In genomic region chr8:122640825-122641224, GRCm38 (mm10) we compare ENCODE assay signal across 25 mouse cellular contexts. TPM values are rescaled to one million over a fixed set of nuclear protein-coding genes. Genes with fewer than 3 reads are reported as not detected.
DNase-seq lines count a peak whose midpoint lies in the region; ATAC-seq and TF ChIP-seq lines count a peak whose summit lies in the region.
"Had no signal": no experiment of that assay in that cellular context is flagged by ENCODE, and none has a peak within 500 bp of the region (broad histone marks: within the 10 kb centered on the region; RNA-seq: fewer than 3 reads in every experiment).

No protein-coding gene starts in this region.

- H3K4me2 ChIP-seq in hindbrain, postnatal 0 days (ENCODE audit: low read depth, low read length), result no peak overlapping the region
- no peak overlapping the region for H3K4me2 ChIP-seq in hindbrain, embryonic 11.5 days (replicated peaks; ENCODE audit: low read depth, low read length)
- H3K4me2 ChIP-seq: embryonic facial prominence, embryonic 12.5 days; heart, embryonic 11.5 days; heart, embryonic 15.5 days had no signal

- no peak for TF ChIP-seq CTCF in hindbrain, postnatal 0 days (IDR thresholded peaks at IDR 0.05; ENCODE audit: low read depth)

- H3K36me3 ChIP-seq in hindbrain, postnatal 0 days (ENCODE audit: insufficient read depth, low read length), result peaks cover 11% of the 10 kb centered on the region; the same call in 1 of the 2 replicates
- H3K36me3 ChIP-seq in hindbrain, embryonic 11.5 days (ENCODE audit: control insufficient read depth, insufficient read depth, low read length), result no peaks in the 10 kb centered on the region
- H3K36me3 ChIP-seq in embryonic facial prominence, embryonic 10.5 days (replicated peaks), result no peaks in the 10 kb centered on the region
- H3K36me3 ChIP-seq in limb, embryonic 10.5 days, result peaks cover 15% of the 10 kb centered on the region
- H3K36me3 ChIP-seq: embryonic facial prominence, embryonic 12.5 days; heart, embryonic 15.5 days had no signal

- H3K4me1 ChIP-seq in hindbrain, postnatal 0 days (ENCODE audit: insufficient read depth, low read length), result 0 out of 2 replicates have a peak, but pooled peaks cover 4% of the 10 kb centered on the region
- H3K4me1 ChIP-seq in hindbrain, embryonic 11.5 days (replicated peaks; ENCODE audit: control insufficient read depth, insufficient read depth, low read length), result peaks cover 3% of the 10 kb centered on the region; the same call in 1 of the 2 replicates
- peaks cover 69% of the 10 kb centered on the region for H3K4me1 ChIP-seq in embryonic facial prominence, embryonic 10.5 days
- H3K4me1 ChIP-seq in limb, embryonic 10.5 days, result peaks cover 74% of the 10 kb centered on the region

- WGBS in hindbrain, postnatal 0 days, result 85% methylated on average over 4 of the region's 4 CpGs
- WGBS in hindbrain, embryonic 11.5 days, result 76% methylated on average over 4 of the region's 4 CpGs
- WGBS in embryonic facial prominence, embryonic 10.5 days, result 80% methylated on average over 4 of the region's 4 CpGs
- WGBS in limb, embryonic 10.5 days, result 74% methylated on average over 4 of the region's 4 CpGs

- no peak overlapping the region for H3K9ac ChIP-seq in hindbrain, postnatal 0 days (replicated peaks; ENCODE audit: low read length)
- H3K9ac ChIP-seq in hindbrain, embryonic 11.5 days (ENCODE audit: low read depth, low read length), result no peak overlapping the region
- H3K9ac ChIP-seq: embryonic facial prominence, embryonic 12.5 days; forebrain, postnatal 0 days; heart, embryonic 15.5 days had no signal

- H3K9me3 ChIP-seq in hindbrain, postnatal 0 days (ENCODE audit: low read length), result no peaks in the 10 kb centered on the region
- H3K9me3 ChIP-seq in hindbrain, embryonic 11.5 days (ENCODE audit: control insufficient read depth, low read length), result no peaks in the 10 kb centered on the region
- H3K9me3 ChIP-seq in embryonic facial prominence, embryonic 10.5 days, result no peaks in the 10 kb centered on the region
- no peaks in the 10 kb centered on the region for H3K9me3 ChIP-seq in limb, embryonic 10.5 days (replicated peaks)
- H3K9me3 ChIP-seq: embryonic facial prominence, embryonic 12.5 days; heart, embryonic 15.5 days had no signal

- 0 out of 2 replicates have a peak overlapping the region, but pooled peaks have one; percentile 26 for H3K27ac ChIP-seq in hindbrain, postnatal 0 days
- H3K27ac ChIP-seq in hindbrain, embryonic 11.5 days (ENCODE audit: low read depth, low read length), result no peak overlapping the region
- H3K27ac ChIP-seq in embryonic facial prominence, embryonic 10.5 days (replicated peaks), result peak overlapping the region; percentile 21; the same call in 1 of the 2 replicates
- 0 out of 2 replicates have a peak overlapping the region, but pooled peaks have one; percentile 8 for H3K27ac ChIP-seq in limb, embryonic 10.5 days
- H3K27ac ChIP-seq: embryonic facial prominence, embryonic 12.5 days; heart, embryonic 15.5 days had no signal

- no peak overlapping the region for H3K4me3 ChIP-seq in hindbrain, postnatal 0 days (ENCODE audit: low read length)
- no peak overlapping the region for H3K4me3 ChIP-seq in hindbrain, embryonic 11.5 days (ENCODE audit: low read depth, low read length)
- H3K4me3 ChIP-seq in embryonic facial prominence, embryonic 10.5 days, result no peak overlapping the region
- no peak overlapping the region for H3K4me3 ChIP-seq in limb, embryonic 10.5 days
- H3K4me3 ChIP-seq: embryonic facial prominence, embryonic 12.5 days; heart, embryonic 15.5 days had no signal

- H3K27me3 ChIP-seq in hindbrain, postnatal 0 days (ENCODE audit: insufficient read depth, low read length), result no peaks in the 10 kb centered on the region
- H3K27me3 ChIP-seq in hindbrain, embryonic 11.5 days (ENCODE audit: control insufficient read depth, insufficient read depth, low read length), result no peaks in the 10 kb centered on the region
- peaks cover 20% of the 10 kb centered on the region for H3K27me3 ChIP-seq in embryonic facial prominence, embryonic 10.5 days (replicated peaks; ENCODE audit: low read depth, poor library complexity, severe bottlenecking)
- H3K27me3 ChIP-seq in limb, embryonic 10.5 days (ENCODE audit: low read depth, poor library complexity, severe bottlenecking), result peaks cover 14% of the 10 kb centered on the region; the same call in 1 of the 2 replicates
- H3K27me3 ChIP-seq: embryonic facial prominence, embryonic 12.5 days; heart, embryonic 15.5 days had no signal

- no peak for ATAC-seq in hindbrain, postnatal 0 days
- ATAC-seq in hindbrain, embryonic 11.5 days (ENCODE audit: low FRiP score), result no peak

- DNase-seq in heart, adult 11 months, result peak; percentile 95
- no peak for DNase-seq in heart, adult 8-10 months (ENCODE audit: low spot score)
- DNase-seq in hindbrain, postnatal 0 days (ENCODE audit: low spot score), result no peak
- no peak for DNase-seq in hindbrain, embryonic 11.5 days (ENCODE audit: low spot score)
- no peak for DNase-seq in embryonic facial prominence, embryonic 10.5 days (ENCODE audit: low spot score)
- DNase-seq in limb, embryonic 10.5 days (ENCODE audit: low spot score), result no peak
- DNase-seq: adrenal gland, adult 2 months; adrenal gland, postnatal 25 days; cerebellum, adult 8-10 months; cerebellum, postnatal 14 days; embryo, embryonic 11 days; gastrocnemius, postnatal 25 days; heart, postnatal 14 days; kidney, adult 11 months had no signal

RNA-seq across cellular contexts. Expression of gene Pabpn1l, which starts 18.3 kb away (rescaled TPM):
- under 1 TPM in 2 of 4 experiments, not detected in 2; 0.24 to 0.57 TPM for total RNA-seq in heart, adult 8-10 months (2022)
- total RNA-seq in hindbrain, postnatal 0 days (2014; rRNA removed), result not detected in 2 replicates
- polyA plus RNA-seq in hindbrain, postnatal 0 days (2015; fragmentation: Nextera tagmentation; extraction: Ambion mirVana), result not detected in 2 replicates
- not detected in 2 replicates for polyA plus RNA-seq in hindbrain, embryonic 11.5 days (2014; fragmentation: Nextera tagmentation; extraction: Ambion mirVana)
- polyA plus RNA-seq in embryonic facial prominence, embryonic 10.5 days (2016; fragmentation: Nextera tagmentation; extraction: Ambion mirVana), result 0.30 TPM in 1 of 2 replicates, not detected in the other
- not detected in 2 replicates for polyA plus RNA-seq in limb, embryonic 10.5 days (2016; fragmentation: Nextera tagmentation; extraction: Ambion mirVana)
- total RNA-seq: adrenal gland, adult 2 months; adrenal gland, postnatal 25 days; common myeloid progenitor, adult 5-6 weeks; ES-E14; forebrain, postnatal 0 days; gastrocnemius, adult 18-20 months; gastrocnemius, postnatal 25 days; heart, adult 18-20 months; hematopoietic stem cell, adult 5-6 weeks had no signal
- polyA plus RNA-seq: adrenal gland, adult 2 months; embryonic facial prominence, embryonic 12.5 days; forebrain, embryonic 11.5 days; forebrain, postnatal 0 days; heart, embryonic 11.5 days; heart, embryonic 15.5 days; intestine, embryonic 14.5 days had no signal

RNA-seq across cellular contexts. Expression of gene Trappc2l, which starts 29.4 kb away (rescaled TPM):
- 10 to 100 TPM; 62.8 to 66.2 (median 63.3) TPM for total RNA-seq in heart, adult 8-10 months (2022)
- 7.6 and 11.4 TPM in 2 replicates for total RNA-seq in hindbrain, postnatal 0 days (2014; rRNA removed)
- 117 and 130 TPM in 2 replicates for polyA plus RNA-seq in hindbrain, postnatal 0 days (2015; fragmentation: Nextera tagmentation; extraction: Ambion mirVana)
- 48.3 and 60.2 TPM in 2 replicates for polyA plus RNA-seq in hindbrain, embryonic 11.5 days (2014; fragmentation: Nextera tagmentation; extraction: Ambion mirVana)
- 49.6 and 54.9 TPM in 2 replicates for polyA plus RNA-seq in embryonic facial prominence, embryonic 10.5 days (2016; fragmentation: Nextera tagmentation; extraction: Ambion mirVana)
- 49.4 and 51.5 TPM in 2 replicates for polyA plus RNA-seq in limb, embryonic 10.5 days (2016; fragmentation: Nextera tagmentation; extraction: Ambion mirVana)

RNA-seq across cellular contexts. Expression of gene Galns, which starts 29.6 kb away (rescaled TPM):
- 1 to 10 TPM; 3.5 to 5.2 (median 4.4) TPM for total RNA-seq in heart, adult 8-10 months (2022)
- total RNA-seq in hindbrain, postnatal 0 days (2014; rRNA removed), result 12.0 and 14.2 TPM in 2 replicates
- polyA plus RNA-seq in hindbrain, postnatal 0 days (2015; fragmentation: Nextera tagmentation; extraction: Ambion mirVana), result 9.1 and 10.0 TPM in 2 replicates
- 4.7 and 6.2 TPM in 2 replicates for polyA plus RNA-seq in hindbrain, embryonic 11.5 days (2014; fragmentation: Nextera tagmentation; extraction: Ambion mirVana)
- 4.6 and 5.2 TPM in 2 replicates for polyA plus RNA-seq in embryonic facial prominence, embryonic 10.5 days (2016; fragmentation: Nextera tagmentation; extraction: Ambion mirVana)
- polyA plus RNA-seq in limb, embryonic 10.5 days (2016; fragmentation: Nextera tagmentation; extraction: Ambion mirVana), result 4.0 and 5.7 TPM in 2 replicates

RNA-seq across cellular contexts. Expression of gene Cbfa2t3, which starts 58.1 kb away (rescaled TPM):
- 10 to 100 TPM; 15.1 to 22.1 (median 18.2) TPM for total RNA-seq in heart, adult 8-10 months (2022)
- 9.2 and 10.0 TPM in 2 replicates for total RNA-seq in hindbrain, postnatal 0 days (2014; rRNA removed)
- 12.4 and 12.6 TPM in 2 replicates for polyA plus RNA-seq in hindbrain, postnatal 0 days (2015; fragmentation: Nextera tagmentation; extraction: Ambion mirVana)
- polyA plus RNA-seq in hindbrain, embryonic 11.5 days (2014; fragmentation: Nextera tagmentation; extraction: Ambion mirVana), result 7.3 and 8.9 TPM in 2 replicates
- polyA plus RNA-seq in embryonic facial prominence, embryonic 10.5 days (2016; fragmentation: Nextera tagmentation; extraction: Ambion mirVana), result 1.7 and 2.3 TPM in 2 replicates
- polyA plus RNA-seq in limb, embryonic 10.5 days (2016; fragmentation: Nextera tagmentation; extraction: Ambion mirVana), result 2.0 and 2.8 TPM in 2 replicates
